Mouse (Mus musculus): Measurements from ENCODE around the gene Tmem115.
"Not testable (repeated sequence)": the region's sequence is repeated elsewhere in the genome, so short reads cannot be mapped to it uniquely, and the experiment has no call there.

Tmem115 gene

GRCm38 (mm10) chr9:107570845-107571244 is 37.1 kb downstream of the Tmem115 start:
- DNase-seq (ENCODE audit: low spot score in 2 of 2), result no peak

- no peak for DNase-seq (ENCODE audit: low spot score in 2 of 2)
Measured at GRCm38 (mm10) chr9:107571534-107572326, 38.0 kb downstream of the Tmem115 start.

- no peak for DNase-seq (ENCODE audit: low spot score in 2 of 2)
Measured at GRCm38 (mm10) chr9:107572327-107572662, 38.5 kb downstream of the Tmem115 start.

- not testable (repeated sequence) for DNase-seq (ENCODE audit: low spot score in 2 of 2)
Measured at GRCm38 (mm10) chr9:107573774-107574173, 40.0 kb downstream of the Tmem115 start.

- peak; percentile 74 to 76 for DNase-seq (ENCODE audit: low spot score in 2 of 2)
Measured at GRCm38 (mm10) chr9:107575579-107576356, 42.0 kb downstream of the Tmem115 start.

GRCm38 (mm10) chr9:107576357-107577107 is 42.8 kb downstream of the Tmem115 start, which contains the start of gene Hyal1:
Gene Hyal1 (plus strand): TSS chr9:107576927.
- peak; percentile 81 to 88 for DNase-seq (ENCODE audit: low spot score in 2 of 2)

- no peak for DNase-seq (ENCODE audit: low spot score in 2 of 2)
Measured at GRCm38 (mm10) chr9:107577871-107578270, 44.1 kb downstream of the Tmem115 start.

- no peak for DNase-seq (ENCODE audit: low spot score in 2 of 2)
Measured at GRCm38 (mm10) chr9:107578587-107578986, 44.8 kb downstream of the Tmem115 start, which contains the start of gene Naa80. Gene Naa80 (plus strand): TSS chr9:107578887.

- DNase-seq (ENCODE audit: low spot score in 2 of 2), result no peak
Measured at GRCm38 (mm10) chr9:107579023-107579900, 45.5 kb downstream of the Tmem115 start.

- DNase-seq (ENCODE audit: low spot score in 2 of 2), result peak; percentile 84 to 92
Measured at GRCm38 (mm10) chr9:107580501-107581317, 47.0 kb downstream of the Tmem115 start, which contains the start of gene Hyal3. Gene Hyal3 (plus strand): TSS chr9:107580818.

GRCm38 (mm10) chr9:107581584-107581983 is 47.8 kb downstream of the Tmem115 start:
- no peak for DNase-seq (ENCODE audit: low spot score in 2 of 2)

- DNase-seq (ENCODE audit: low spot score in 2 of 2), result no peak
Measured at GRCm38 (mm10) chr9:107582509-107583062, 48.8 kb downstream of the Tmem115 start.

GRCm38 (mm10) chr9:107583174-107583573 is 49.4 kb downstream of the Tmem115 start:
- DNase-seq (ENCODE audit: low spot score in 2 of 2), result no peak

GRCm38 (mm10) chr9:107586504-107586903 is 52.8 kb downstream of the Tmem115 start:
- no peak for DNase-seq (ENCODE audit: low spot score in 2 of 2)

GRCm38 (mm10) chr9:107586974-107587832 is 53.5 kb downstream of the Tmem115 start, which contains the start of gene Ifrd2:
Gene Ifrd2 (plus strand): TSS chr9:107587642.
- DNase-seq (ENCODE audit: low spot score in 2 of 2), result peak; percentile 93 to 97

- DNase-seq (ENCODE audit: low spot score in 2 of 2), result peak in 1 of 2 experiments; percentile 66
Measured at GRCm38 (mm10) chr9:107587833-107588639, 54.3 kb downstream of the Tmem115 start.
